Mouse (Mus musculus): ENCODE measurements at regions not wholly inside any gene's neighbourhood (a gene's known extent, or its start where the extent isn't known, plus 50 kb on each side); places are given as distances from the start of the nearest gene placed in this dataset.

DNA sequence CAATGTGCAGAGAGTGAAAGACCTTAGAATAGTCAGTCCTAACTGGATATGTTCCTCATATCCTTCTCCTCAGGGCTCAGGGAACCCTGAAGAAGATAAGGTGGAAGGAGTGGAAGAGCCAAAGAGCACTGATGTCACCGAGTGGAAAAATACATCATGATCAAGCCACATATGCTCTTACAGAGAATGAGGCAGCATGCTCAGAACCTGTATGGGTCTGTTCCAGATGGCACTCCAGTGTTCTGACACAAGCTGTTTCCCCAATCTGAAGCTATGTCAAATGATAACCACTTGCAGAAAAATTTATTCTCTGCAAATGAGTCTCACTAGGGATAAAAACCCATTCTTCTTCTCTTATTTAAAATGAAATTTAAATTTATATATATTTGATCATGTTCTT, 572.6 kb upstream of the Robo2 start:
- DNase-seq, result no peak

DNA sequence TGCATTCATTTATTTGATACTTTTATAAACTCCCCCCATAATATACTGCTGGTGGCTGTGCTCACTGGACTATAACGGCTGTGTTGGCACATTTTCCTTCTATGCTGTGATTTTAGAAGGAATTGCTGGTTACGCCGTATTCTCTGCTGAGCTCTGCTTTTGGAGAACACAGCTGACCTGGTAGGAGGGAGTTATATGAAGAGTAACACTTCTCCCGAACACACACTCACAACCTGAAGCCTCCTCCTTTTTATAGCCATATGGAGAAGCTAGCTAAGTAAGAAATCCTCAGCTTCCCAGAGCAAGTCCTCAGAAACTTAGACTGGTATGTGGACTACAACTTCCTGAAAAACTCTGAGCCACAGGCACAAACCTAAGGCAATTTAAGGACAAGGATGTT, 554.5 kb upstream of the Robo2 start:
- DNase-seq, result no peak

DNA sequence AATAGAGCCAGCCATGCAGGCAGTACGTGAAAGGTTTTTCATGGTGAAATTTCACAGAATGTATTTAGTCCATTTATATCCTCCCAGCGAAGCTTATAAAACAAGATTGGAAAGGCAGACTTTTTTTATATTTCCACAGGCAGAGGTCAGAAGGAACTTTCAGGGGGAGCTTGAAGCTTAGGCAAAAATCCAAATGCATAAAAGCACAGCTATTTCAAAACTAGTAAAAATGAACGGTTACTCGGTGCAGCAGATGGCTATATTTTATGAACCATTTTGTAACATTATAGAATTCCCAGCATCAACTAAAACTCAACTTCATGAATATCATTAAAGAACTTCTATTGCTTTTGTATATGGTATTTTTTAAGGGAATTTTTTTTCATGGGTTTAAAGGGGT, 518.1 kb upstream of the Robo2 start:
- no peak for DNase-seq

DNA sequence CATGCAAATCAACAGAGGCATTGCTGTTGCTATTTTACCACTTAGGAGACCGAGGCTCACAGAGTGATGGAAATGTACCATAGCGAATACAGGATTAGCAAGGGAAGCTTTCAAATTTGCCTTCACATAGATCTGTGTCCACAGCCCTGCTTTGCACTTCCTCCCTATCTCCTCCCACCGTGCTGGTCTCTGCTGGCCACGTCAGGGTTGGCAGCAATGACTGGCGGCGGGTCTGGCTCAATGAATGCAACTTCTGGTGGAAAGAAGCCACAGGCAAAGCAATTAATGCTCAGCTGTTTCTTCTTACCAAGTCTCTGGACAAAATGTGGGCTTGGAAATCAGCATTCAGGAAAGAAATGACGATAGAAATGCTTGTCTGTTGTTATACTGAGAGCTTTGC, 489.2 kb upstream of the Robo2 start:
- peak; percentile 49 for DNase-seq

DNA sequence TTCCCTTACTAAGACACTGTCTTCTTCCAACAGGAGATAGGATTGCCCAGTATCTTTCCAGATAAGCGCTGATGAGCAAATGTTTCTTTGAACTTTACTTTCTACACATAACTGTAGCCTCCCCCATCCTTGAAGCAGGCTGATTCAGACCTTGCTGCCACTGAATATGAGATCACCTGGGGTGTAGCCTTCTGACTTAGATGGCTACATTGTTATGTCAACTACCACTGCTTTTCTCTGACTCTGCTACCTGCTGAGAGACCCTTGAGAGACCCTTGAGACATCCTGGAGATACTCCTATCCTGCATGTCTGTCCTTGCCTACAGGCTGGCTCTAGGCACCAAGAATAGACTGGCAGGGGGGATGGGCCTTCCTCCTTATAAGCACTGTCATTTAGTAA, 476.1 kb upstream of the Robo2 start:
- DNase-seq, result no peak

DNA sequence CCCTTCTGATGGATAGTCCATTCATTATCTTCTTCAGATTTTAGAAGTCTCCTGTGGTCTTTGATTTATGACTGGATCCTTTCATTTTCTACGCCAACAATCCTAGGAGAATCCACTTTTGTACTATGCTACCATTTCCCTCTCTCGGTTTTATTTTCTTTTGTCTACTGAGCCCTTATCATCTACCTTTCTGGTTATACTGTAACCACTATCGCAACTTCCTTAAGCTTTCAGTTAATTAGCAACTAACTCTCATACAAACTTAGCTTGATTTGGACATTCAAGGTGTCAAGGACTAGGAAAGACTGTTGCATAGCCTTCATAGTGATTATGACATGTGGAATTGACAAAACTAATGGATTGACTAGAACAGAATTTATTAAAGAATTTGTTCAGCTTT, 467.0 kb upstream of the Robo2 start:
- no peak for DNase-seq

DNA sequence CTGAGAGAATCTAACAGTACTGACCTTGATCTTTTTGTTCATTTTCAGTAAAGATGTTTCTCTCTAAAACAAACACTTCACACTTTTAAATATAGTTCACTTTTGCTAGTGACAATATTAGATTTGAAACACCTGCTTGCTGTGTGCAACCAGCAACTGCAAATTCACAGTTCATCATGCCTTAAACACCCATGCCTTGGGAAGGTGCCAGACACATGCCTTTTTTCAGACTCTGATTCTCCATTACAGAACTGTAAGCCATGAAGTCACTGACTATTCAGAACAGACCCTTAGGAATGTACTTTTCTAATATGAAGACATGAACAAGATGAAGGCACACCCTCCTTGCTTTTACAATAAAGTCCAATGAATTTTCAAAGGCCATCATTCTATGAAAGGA, 462.1 kb upstream of the Robo2 start:
- DNase-seq, result no peak

DNA sequence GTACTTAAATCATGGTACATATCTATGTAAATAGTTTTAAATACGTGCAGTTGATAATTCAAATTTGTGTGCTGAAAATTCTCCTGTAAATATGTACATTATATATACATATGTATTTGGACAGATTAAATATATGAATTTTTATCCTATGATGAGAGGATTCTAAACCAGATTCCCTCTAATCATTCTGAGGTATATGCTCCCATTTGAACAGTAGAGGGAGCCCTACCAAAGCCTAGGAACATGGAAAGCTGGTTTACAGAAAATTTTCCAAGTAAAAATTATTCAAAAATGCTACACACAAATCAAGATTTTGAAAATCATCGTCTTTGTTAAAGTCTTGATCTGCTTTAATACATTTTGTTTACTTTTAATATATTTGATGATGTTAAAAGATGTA, 446.1 kb upstream of the Robo2 start:
- no peak for DNase-seq

DNA sequence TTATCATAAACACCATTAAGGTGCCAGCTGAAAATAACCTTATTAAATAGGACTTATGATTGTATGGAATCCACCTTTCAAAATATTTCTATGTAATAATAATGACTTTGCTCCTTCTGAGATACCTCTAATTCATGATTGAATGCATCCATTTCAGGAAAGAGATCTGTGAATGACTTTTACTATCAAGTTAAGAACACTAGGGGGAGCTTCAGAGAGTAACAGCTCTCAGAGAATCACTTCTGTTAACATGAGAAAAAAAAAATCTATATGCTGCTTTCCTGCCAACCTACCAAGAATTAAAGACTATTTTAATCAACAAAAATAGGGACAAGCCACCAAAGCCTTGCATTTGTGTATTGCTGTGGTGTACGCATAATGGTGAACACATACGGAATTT, 428.4 kb upstream of the Robo2 start:
- DNase-seq, result no peak

DNA sequence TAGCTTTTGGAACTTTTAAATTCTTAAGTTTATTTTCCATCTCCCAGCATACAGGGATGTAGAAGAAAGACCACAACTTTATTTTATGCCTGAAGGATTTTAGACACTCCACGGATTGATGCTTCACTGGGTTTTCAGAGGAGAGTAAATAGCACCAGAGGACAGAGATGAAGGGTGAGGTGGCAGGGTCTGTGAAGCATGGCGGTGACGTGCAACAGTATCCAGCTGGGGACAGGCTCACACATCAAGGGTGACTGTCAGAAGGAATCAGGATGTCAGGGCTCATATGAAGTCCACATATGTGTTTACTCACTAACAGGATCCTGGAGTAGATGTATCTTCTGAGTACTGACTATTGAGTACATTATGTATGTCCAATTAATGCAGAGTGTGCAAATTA, 402.8 kb upstream of the Robo2 start:
- no peak for DNase-seq

DNA sequence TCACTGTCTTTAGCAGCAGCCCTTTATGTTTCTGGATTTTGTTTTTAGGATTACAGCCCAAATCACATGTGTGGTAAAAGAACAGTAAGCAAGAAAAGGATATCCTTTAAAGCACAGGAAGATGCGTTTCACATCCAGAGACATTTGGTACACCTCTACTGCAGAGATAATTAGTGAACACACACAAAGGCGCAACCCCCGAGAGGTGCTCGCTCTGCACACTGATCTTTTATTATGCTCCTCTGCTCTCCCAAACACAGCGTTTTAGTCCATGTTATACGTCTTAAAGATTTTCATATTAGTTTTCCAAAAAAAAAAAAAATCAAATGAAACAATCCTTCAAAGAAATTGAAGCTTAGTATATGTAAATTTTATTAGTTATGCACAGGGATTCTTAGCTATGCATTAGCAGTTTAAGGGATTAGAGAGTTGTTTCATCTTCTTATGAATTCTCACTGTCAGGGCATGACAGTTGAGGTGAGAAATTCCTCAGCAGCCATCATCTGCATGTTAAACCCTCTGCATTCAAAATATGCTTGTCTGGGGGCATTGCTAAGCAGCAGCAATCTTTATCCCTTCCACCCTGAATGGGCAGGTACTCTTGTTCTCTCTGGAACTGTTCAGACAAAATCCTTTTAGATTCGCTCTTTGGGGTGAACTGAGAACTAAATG, 397.7 kb upstream of the Robo2 start:
- no peak for DNase-seq

DNA sequence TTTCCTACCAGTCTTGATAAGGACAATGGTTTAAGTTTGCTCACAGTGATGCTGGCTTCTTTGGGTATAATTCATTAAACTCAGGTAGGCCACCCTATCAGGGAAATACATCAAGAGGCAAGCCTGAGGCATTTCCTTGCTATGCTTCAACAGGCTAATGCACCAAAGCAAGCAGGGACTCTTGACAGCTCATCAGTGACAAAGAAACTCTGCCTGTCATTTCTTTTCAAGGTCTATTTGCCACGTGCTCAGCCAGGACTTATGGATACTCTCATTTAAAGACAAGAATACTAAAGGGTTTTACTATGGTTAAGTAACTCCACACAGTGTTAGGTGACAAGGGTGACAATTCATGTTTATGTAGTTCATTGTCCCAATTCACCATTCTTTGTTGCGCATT, 395.1 kb upstream of the Robo2 start:
- DNase-seq, result no peak

DNA sequence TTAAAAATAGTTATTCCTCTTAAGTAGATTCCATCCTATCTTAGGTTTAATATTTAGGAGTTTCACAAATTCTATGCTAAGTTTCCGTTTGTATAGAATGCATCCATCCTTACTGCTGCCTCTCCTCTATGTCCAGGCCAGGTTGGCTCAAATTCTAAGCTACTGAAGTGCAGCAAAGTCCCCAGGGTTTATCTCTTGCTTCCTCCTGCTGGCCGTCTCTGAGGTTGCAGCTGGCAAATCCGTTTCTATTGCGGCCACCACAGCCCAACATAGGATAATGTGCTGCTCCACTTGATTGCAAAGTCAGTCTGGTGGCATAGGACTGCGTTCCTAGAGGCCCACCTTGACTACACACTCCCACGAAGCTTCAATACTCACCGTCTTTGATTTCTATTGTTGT, 389.7 kb upstream of the Robo2 start:
- DNase-seq, result no peak

DNA sequence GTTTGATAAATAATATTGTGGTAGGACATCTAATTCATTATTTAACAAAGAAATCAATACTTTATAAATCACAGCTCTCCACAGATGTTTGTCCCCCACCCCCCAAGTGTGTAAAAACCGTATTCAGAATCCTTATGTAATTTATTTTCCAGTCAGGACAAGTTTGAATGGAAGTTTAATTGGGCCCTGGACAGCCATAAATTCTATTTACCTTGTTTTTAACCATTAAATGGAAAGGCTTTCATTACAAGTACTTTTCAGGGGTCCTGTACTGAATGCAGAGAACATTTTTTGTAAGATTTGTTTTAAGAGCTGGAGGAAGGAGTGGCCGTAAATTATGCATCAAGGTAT, 384.7 kb upstream of the Robo2 start:
- DNase-seq, result no peak

DNA sequence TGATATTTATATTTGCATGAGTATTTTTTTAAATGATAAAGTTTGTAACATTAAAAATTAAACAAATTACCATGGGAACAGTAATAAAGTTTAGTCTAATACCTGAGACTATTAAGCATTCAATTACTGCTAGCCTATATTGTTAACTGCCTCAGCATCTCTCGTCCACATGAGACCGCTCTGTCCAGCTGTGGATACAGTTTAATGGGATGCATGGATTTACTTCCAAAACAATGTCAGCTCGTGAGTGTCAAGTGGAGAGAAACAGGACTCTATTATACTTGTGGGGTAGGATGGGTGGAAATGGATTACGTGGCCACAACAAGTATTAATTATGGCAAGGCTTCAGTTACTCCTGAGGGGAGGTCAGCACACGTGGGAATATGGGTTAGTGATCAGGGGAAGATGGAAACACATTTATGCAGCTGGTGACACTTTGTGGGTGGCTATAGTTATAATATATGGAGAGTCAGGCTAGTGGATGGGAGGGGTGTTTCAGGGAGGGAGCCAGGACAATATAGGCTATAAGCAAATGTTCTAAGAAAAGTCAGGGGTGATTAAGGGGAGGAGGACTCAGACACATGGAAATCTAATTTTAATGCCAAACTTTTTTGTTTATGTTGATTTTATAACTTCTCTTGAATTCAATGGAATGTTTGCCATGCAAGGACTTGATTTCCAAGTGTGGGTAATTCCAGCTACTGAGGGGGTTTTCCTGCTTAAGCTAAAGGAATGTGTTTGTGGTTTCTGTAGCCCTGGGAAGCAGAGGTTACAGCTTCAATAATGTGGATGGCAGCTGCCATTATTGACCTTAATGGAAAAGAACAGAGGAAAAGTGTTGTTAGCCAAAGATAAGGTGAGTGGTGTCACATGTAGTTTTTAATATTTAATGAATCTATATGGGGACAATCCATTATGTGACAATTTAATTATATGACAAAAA, 384.0 kb upstream of the Robo2 start:
- no peak for DNase-seq

DNA sequence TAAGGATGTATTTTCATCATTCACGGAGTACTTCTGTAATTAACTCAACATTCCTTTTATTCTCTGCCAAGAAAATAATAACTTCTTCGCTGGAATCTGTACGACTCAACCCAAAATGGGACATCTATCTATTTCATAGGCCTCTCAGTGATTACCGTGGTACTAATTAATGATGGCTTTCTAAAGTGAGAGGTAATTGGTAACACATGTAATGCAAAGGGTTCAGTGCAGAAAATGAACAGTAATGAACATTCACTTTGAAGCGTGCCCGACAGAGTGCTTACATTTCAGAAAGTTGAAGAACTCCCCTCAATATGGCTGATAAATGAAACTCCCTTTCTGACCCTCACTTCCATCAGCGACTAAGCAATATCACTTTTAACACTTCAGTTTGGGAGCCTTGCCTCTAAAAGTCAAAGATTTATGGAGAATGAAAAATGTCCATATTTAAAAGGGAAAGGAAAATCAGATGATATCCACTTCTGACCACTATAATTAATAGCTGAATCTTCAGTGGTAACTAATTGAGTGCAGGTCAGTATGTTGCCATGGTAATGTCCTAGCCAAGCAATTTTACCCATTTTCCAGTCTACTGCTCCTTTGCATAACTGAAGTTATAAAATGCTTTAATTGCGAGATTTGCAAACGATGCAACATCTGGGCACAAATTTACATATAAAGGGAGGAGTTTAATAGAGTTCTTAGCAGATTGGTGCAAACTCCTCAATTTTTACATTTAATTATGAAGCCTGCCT, 373.9 kb upstream of the Robo2 start:
- DNase-seq, result no peak

DNA sequence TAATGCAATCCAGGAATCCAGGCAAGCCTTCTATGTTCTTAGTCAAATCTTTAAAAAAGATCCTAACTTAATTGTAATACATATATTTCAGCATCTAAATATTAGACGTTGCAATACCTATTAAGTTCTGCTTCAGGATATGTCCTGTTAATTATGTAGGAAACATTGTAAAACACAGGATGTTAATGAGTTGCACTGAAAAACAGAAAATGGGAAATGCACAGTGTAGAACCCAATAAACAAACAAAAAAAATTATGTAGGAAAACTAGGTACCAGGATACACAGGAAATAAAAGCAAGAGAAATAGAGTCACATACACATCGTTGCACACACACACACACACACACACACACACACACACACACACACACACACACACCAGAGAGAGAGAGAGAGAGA, 368.8 kb upstream of the Robo2 start:
- DNase-seq, result no peak

DNA sequence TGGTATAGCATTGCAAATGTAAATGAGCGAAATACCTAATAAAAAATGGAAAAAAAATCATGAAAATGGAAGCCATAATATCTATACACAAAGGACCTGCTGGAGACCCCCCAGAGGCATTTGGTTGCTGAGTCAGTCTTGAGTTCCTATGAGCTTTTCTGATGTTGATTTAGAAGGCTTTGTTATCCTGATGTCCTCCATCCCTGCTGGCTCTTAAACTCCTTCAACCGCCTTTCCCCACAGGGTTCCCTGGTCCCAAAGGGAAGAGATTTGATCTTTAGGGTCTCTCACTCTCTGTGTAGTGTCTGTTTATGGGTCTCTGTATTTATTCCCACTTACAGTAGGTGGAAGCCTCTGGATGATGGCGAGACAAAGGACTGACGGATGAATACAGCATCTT, 356.6 kb upstream of the Robo2 start:
- no peak for DNase-seq

DNA sequence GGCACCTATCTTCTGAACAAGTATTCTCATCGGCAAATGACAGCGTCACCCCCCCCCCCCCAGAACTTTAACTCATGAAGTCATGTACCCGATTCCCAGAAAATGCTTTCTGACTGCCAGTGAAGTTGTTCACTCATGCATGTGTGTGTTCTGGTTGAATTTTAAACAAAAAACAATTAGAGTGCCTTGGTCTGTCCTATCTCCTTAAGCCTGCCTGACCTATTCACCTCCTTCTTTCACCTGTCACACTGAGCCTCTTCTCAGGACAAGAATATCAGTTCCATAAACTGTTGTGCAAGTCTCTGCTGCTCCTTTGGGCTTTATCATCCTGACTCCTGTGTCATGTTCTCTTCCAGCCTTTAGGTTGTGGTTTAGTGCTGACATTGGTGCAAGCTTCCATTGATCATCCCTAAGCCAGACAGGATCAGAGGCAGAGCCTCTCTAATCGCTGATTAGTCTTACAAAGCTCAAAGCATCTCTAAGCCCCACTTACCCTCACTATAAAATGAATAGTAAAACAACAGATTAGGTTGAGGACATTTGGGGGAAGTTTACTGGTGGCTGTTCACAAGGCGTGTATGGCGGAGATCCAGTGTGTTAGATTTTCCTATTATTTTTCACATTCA, 345.2 kb upstream of the Robo2 start:
- no peak for DNase-seq

DNA sequence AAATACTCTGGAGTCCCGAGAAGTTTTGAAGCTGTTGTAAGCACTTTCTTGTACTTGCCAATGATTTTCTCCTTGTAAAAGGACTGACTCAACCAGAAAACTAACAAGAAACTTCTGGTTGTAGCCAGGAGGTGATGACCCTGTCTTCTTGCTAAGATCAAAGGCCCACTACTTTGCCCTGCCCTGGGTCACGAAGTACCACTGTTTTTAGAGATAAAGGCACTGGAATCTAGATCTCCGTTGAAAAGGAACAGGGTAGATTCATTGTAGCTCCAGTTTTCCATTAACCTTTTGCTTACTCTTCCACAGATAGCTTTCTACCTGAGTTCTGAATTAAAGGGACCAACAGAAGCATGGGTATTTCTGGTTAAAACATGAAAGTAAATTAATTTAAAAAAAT, 339.3 kb upstream of the Robo2 start:
- DNase-seq, result no peak

DNA sequence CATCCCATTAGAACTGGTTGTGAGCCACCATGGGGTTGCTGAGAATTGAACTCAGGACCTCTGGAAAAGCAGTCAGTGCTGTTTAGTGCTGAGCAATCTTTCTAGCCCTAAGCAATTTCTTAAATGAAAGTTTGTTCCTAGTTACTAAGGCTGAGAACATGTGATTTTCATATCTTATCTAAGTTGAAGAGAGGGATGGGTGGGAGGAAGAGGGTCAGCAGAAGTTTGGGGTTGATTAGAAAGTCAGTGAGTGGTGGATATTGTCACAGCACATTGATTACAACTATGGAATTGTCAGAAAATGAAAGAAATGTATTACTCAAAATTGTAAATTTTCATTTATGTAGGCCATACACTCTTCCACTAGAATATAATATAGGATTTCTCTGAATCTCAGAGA, 337.4 kb upstream of the Robo2 start:
- no peak for DNase-seq

DNA sequence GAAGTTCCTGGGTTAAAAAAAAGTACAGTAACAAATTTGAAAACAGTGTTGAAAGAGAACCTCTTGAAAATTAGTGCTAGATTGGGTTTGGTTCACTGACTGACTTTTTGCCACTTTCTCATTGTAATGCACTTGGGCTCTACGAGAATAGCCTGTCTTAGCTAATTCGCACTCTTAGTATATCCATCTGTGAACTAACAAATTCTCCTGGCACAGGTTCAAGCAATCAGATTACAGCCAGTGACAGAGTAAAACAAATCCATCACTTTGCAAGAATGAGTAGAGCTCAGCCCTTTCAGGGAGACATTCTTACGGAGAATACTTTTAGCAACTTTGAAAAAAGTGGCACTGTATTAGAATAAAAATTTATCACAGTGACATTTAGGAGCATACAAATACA, 331.9 kb upstream of the Robo2 start:
- no peak for DNase-seq
